Mouse (Mus musculus) duodenum, adult 2 months (tissue): ENCODE data around the gene Fzd2. TPM values are rescaled to one million over a fixed set of nuclear protein-coding genes. Genes with fewer than 3 reads are reported as not detected.

Source experiments
- polyA plus RNA-seq: library from polyadenylated mRNA; depleted of rRNA; stranded (reverse); fragments of >200 nt; gene quantifications from 2 replicates; pipeline ENCODE4 v1.2.3, GENCODE M21; 2012; ENCODE audit warnings: low replicate concordance; rRNA removed

Gene Fzd2
- polyA plus RNA-seq: 13.2 and 16.8 TPM in 2 replicates

DNA sequence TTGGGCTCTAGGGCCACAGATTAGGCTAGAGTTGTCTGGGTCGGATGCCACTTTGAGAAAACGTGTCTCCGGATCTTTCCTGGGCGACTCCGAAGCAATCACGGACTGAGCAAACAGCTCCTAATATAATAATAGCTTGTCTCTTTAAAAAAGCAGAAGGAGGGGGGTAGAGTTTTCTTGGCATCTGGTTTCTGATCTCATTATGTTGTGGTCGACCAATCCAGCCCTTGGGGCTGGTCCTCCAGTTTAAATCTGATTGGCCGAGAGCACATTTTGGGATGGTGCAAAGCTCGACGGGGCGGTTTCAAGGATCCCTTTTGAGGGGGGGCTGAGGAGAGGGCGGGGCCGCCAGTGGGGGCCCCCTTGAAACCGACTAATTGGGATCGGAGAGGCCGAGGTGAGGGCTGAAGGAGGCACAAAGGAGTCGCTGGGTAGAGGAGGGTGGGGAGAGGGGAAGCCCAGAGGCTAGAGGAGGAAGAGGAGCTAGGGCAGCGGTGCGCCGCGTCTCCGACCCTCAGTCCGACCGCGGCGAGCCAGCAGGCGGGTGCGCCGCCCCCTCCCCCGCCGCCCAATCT lies at the start of gene Fzd2:
Fzd2 (plus strand) TSS at position 387 of the 575 bp plus-strand sequence.

DNA sequence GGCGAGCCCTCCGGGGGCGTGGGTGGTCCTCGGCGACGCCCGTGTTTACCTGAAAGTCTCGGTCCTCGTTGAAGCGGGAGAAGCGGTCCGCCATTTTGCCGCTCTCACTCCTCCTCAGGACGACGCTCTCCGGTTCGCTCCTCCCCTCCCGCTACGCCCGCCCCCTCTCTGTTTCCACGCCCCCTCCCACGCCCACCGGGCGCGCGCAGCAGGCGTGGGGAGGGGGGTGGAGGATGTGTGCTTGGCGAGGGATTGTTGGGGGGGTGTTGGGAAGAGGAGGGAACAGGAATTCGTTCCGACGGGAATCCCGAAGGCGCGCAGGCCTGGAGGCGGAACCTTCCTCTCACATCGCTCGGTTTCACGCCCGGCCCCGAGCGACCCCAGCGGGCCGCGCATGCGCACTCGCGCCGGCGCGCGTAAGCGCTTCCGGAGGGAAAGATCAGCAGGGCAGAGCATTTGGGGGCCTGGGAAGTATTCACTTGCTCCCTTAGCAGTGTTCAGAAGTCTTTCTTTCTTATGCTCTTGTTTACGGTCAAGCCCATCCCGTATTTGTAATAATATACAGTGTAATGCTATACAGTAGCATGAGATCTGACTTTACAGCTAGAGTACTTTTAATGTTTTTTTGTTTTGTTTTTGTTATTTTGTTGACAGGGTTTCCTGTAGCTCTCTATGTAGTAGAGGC lies 48.0 kb upstream of the Fzd2 start, which contains the start of gene Gpatch8:
Gpatch8 (minus strand) TSS at position 362 of the 685 bp plus-strand sequence.

DNA sequence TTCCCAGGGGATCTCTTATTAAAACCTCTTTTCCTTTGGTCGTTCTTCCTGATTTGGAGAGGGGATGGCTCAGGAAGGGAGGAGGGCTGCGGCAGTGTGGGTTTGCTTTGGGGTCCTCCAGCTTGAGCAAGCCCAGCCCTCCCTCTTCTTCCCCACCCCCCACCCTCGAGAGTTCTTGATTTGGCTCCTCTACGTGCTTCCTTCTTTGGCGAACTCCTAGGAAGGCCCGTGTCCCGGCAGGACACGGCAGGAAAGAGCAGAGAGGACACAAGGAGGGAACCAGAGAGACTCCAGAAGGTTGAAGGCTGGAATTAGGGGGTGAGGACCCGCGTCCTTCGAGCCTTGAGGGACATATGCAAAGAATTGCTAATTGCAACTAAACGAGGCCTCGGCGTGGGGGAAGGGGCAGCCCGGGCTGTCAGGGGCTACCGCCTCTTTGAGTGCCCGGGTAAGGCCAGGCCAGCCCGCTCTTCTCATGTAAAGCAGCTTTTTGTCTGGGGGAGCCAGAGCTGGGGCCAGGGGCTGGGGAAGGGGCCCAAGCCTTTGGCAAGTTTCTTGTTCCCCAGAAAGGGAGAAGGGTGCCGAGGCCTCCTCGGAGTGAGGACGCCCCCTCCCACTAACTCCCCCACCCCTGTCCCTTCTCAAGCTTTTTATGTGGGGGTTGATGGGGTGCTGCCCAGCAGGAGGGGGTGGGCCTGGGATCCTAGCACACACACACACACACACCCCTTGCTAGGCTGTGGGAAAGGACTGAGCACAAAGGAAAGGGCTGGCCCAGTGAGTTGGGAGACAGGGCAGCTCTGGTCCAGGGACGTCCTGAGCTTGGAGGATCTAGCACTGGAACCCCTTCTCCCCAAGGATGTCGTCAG lies 24.8 kb upstream of the Fzd2 start, which contains the start of gene Gm11627:
Gm11627 (minus strand) TSS at position 297 of the 869 bp plus-strand sequence.

Other genes with a start within 250 kb of the Fzd2 start
- 0.06 TPM in 1 of 2 replicates, not detected in the other for gene Slc4a1, start 238.2 kb upstream of the Fzd2 start, polyA plus RNA-seq
- gene Rundc3a, start 211.0 kb upstream of the Fzd2 start, polyA plus RNA-seq: 4.5 and 5.1 TPM in 2 replicates
- 578 and 741 TPM in 2 replicates for gene Slc25a39, start 196.4 kb upstream of the Fzd2 start, polyA plus RNA-seq
- 118 and 121 TPM in 2 replicates for gene Grn, start 174.1 kb upstream of the Fzd2 start, polyA plus RNA-seq
- gene Fam171a2, start 156.7 kb upstream of the Fzd2 start, polyA plus RNA-seq: 4.1 and 8.3 TPM in 2 replicates
- 4.6 and 5.7 TPM in 2 replicates for gene Itga2b, start 134.3 kb upstream of the Fzd2 start, polyA plus RNA-seq
- 11.1 and 15.6 TPM in 2 replicates for gene Gpatch8, start 48.0 kb upstream of the Fzd2 start, polyA plus RNA-seq
- gene Gm11627, start 24.9 kb upstream of the Fzd2 start, polyA plus RNA-seq: 0.74 TPM in 1 of 2 replicates, not detected in the other
- not detected in 2 replicates for gene Meioc, start 59.3 kb downstream of the Fzd2 start, polyA plus RNA-seq
- gene Ccdc43, start 93.4 kb downstream of the Fzd2 start, polyA plus RNA-seq: 1.1 and 1.3 TPM in 2 replicates
- 4.8 and 5.4 TPM in 2 replicates for gene Adam11, start 157.0 kb downstream of the Fzd2 start, polyA plus RNA-seq
- 0.77 and 1.4 TPM in 2 replicates for gene Gjc1, start 215.3 kb downstream of the Fzd2 start, polyA plus RNA-seq
- gene Higd1b, start 231.5 kb downstream of the Fzd2 start, polyA plus RNA-seq: 0.82 TPM in 1 of 2 replicates, not detected in the other